Mouse (Mus musculus) hindbrain, embryonic 12.5 days (tissue): Measurements from ENCODE around the gene Ceacam2. TPM values are rescaled to one million over a fixed set of nuclear protein-coding genes. Genes with fewer than 3 reads are reported as not detected.
"Not testable (repeated sequence)": the region's sequence is repeated elsewhere in the genome, so short reads cannot be mapped to it uniquely, and the experiment has no call there.

ENCODE experiments used
- ATAC-seq: fragments of 200-750 bp; cut with Nextera tagmentation; 2 replicates; pipeline ENCODE4 v1.8.0; 2017; ENCODE audit warnings: moderate TSS enrichment; ENCODE audit not compliant: low FRiP score
- H3K27ac ChIP-seq: fragments of 300-500 bp; sonication (generic); 2 replicates; pipeline ENCODE4 v1.5.1; 2016; ENCODE audit warnings: mild to moderate bottlenecking
- H3K27me3 ChIP-seq: fragments of 300-500 bp; sonication (generic); 2 replicates; pipeline ENCODE4 v1.6.1; 2016; ENCODE audit warnings: mild to moderate bottlenecking
- H3K36me3 ChIP-seq: fragments of 300-500 bp; sonication (generic); 2 replicates; pipeline ENCODE4 v1.6.1; 2016; ENCODE audit warnings: mild to moderate bottlenecking
- H3K4me1 ChIP-seq: fragments of 300-500 bp; sonication (generic); 2 replicates; pipeline ENCODE4 v1.6.1; 2016
- H3K4me2 ChIP-seq: fragments of 300-500 bp; sonication (generic); replicated peaks from 2 replicates; pipeline ENCODE4 v1.6.1; 2016; ENCODE audit warnings: mild to moderate bottlenecking
- H3K4me3 ChIP-seq: fragments of 300-500 bp; sonication (generic); 2 replicates; pipeline ENCODE4 v1.5.1; 2016; ENCODE audit warnings: mild to moderate bottlenecking
- H3K9ac ChIP-seq: fragments of 300-500 bp; sonication (generic); 2 replicates; pipeline ENCODE4 v1.6.1; 2016; ENCODE audit warnings: mild to moderate bottlenecking, moderate library complexity
- H3K9me3 ChIP-seq: fragments of 300-500 bp; sonication (generic); replicated peaks from 2 replicates; pipeline ENCODE4 v1.6.1; 2016; ENCODE audit warnings: mild to moderate bottlenecking
- WGBS: fragments of 180-500 bp; shearing (Covaris S2); methylation state at CpG from one replicate; pipeline ENCODE4 v1.1.7; 2016; 5-methylcytosine and 5-hydroxymethylcytosine counted together
- polyA plus RNA-seq: library from polyadenylated mRNA; unstranded; fragments of >200 nt; fragmentation: Nextera tagmentation; extraction: Ambion mirVana; gene quantifications from 2 replicates; pipeline ENCODE4 v1.2.1, GENCODE M21; 2016

The Ceacam2 gene
- polyA plus RNA-seq, 1 experiment from 2014 or later = not detected

DNA sequence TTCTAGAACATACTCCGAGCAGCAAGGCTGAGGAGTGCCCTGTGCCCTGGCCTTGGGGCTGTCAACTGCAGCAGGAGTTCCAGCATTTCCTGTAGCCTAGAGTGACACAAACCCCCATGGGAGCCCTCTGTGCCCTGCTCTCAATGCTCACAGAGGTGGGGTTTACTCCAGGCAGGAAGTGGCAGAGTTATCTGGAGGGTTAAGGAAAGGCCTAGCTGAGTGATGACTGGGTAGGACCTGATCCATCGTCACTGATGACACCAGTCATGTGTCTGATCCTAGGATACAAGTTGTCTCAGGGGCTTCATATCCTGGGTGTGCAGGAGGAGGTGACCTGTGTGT, 61.9 kb downstream of the Ceacam2 start:
- H3K36me3 ChIP-seq, H3K4me2 ChIP-seq, H3K27ac ChIP-seq, ATAC-seq, H3K27me3 ChIP-seq, H3K9ac ChIP-seq, H3K4me1 ChIP-seq, H3K9me3 ChIP-seq, H3K4me3 ChIP-seq: not testable (repeated sequence)
- WGBS = 52% methylated on average over 1 of the region's 2 CpGs

DNA sequence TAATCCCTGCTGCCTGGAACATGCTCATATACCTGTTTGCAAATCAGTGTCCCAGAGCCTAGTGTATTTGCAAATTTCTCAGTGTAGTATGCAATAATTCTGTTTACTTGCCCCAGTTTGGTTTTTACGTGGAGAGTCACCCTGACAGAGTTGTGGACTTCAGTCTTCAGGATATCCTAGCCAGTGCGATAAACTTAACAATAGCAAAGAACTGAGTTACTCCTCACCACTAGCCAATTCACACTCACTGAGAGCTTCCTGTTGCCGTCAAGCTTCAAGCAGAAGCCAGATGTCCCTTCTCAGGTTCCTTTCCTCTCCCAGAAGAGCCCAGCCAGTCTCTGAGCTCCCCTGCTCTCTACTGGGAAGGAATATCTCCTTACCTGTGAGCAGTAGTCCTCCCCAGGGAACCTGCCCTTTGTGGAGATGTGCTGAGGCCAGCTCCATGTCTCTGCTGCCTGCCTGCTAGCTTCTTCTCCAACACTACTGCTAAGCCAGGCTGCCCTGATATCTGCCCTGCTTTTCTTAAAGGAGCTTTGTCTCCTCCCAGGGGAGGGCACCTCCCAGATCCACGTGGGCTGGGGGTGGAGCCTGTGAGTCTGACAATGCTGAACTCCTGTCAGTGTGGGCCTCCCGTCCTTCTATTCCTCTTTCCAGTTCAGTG, 62.4 kb downstream of the Ceacam2 start, which contains the start of gene Ceacam1:
Ceacam1 (minus strand) TSS at position 513 of the 661 bp plus-strand sequence.
- not testable (repeated sequence) for H3K27me3 ChIP-seq, ATAC-seq, H3K36me3 ChIP-seq, H3K9me3 ChIP-seq, H3K9ac ChIP-seq, H3K27ac ChIP-seq, H3K4me2 ChIP-seq, H3K4me3 ChIP-seq, H3K4me1 ChIP-seq
- WGBS = 42% methylated on average over 5 of the region's 5 CpGs

DNA sequence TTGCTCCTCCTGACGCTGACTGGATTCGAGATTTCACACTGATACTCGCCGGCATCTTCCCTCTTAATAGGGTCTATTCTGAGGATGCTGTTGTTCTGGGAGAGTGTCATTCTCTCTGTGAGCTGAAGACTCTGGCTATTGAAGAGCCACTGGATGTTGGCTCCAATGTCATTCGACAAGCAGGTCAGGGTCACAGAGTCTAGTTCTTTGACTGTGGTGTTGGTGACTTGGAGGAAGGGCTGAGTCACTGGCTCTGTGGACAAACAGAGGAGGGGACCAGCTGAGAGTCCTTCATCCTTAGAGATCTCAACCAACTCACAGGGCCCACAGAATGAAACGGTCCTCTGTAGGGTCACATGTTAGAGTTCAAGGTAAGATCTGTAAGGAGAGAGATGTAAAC, 67.8 kb downstream of the Ceacam2 start:
- not testable (repeated sequence) for ATAC-seq, H3K4me1 ChIP-seq, H3K4me2 ChIP-seq, H3K36me3 ChIP-seq, H3K27me3 ChIP-seq, H3K4me3 ChIP-seq, H3K27ac ChIP-seq, H3K9me3 ChIP-seq, H3K9ac ChIP-seq
- WGBS = 74% methylated on average over 6 of the region's 6 CpGs

Other genes with a start within 250 kb of the Ceacam2 start
- gene Pafah1b3, start 241.9 kb downstream of the Ceacam2 start, polyA plus RNA-seq = 391 and 405 TPM in 2 replicates
- gene Prr19, start 238.4 kb downstream of the Ceacam2 start, polyA plus RNA-seq = 0.87 and 1.1 TPM in 2 replicates
- gene Tmem145, start 233.8 kb downstream of the Ceacam2 start, polyA plus RNA-seq = 24.3 and 25.9 TPM in 2 replicates
- 20.9 and 23.0 TPM in 2 replicates for gene Megf8, start 222.7 kb downstream of the Ceacam2 start, polyA plus RNA-seq
- not detected in 2 replicates for gene Cnfn, start 170.1 kb downstream of the Ceacam2 start, polyA plus RNA-seq
- gene Lipe, start 141.1 kb downstream of the Ceacam2 start, polyA plus RNA-seq = 7.8 and 9.4 TPM in 2 replicates
- gene Cxcl17, start 127.0 kb downstream of the Ceacam2 start, polyA plus RNA-seq = 0.30 and 0.43 TPM in 2 replicates
- 0.81 and 1.8 TPM in 2 replicates for gene Ceacam1, start 62.3 kb downstream of the Ceacam2 start, polyA plus RNA-seq
- not detected in 2 replicates for gene Erich4, start 76.0 kb upstream of the Ceacam2 start, polyA plus RNA-seq
- 30.4 and 32.3 TPM in 2 replicates for gene Dmac2, start 79.6 kb upstream of the Ceacam2 start, polyA plus RNA-seq
- 1.5 and 2.1 TPM in 2 replicates for gene B3gnt8, start 86.8 kb upstream of the Ceacam2 start, polyA plus RNA-seq
- 44.6 and 45.4 TPM in 2 replicates for gene Bckdha, start 119.1 kb upstream of the Ceacam2 start, polyA plus RNA-seq
- 46.8 and 50.0 TPM in 2 replicates for gene Exosc5, start 119.3 kb upstream of the Ceacam2 start, polyA plus RNA-seq
- 3.5 and 4.6 TPM in 2 replicates for gene Tmem91, start 135.3 kb upstream of the Ceacam2 start, polyA plus RNA-seq
- 25.9 and 30.8 TPM in 2 replicates for gene B9d2, start 140.9 kb upstream of the Ceacam2 start, polyA plus RNA-seq
- gene Tgfb1, start 147.1 kb upstream of the Ceacam2 start, polyA plus RNA-seq = 1.6 and 1.8 TPM in 2 replicates
- 32.8 and 36.0 TPM in 2 replicates for gene Ccdc97, start 179.2 kb upstream of the Ceacam2 start, polyA plus RNA-seq
- 68.6 and 76.6 TPM in 2 replicates for gene Hnrnpul1, start 214.9 kb upstream of the Ceacam2 start, polyA plus RNA-seq
- gene Axl, start 248.8 kb upstream of the Ceacam2 start, polyA plus RNA-seq = 36.6 and 40.8 TPM in 2 replicates